Mouse (Mus musculus): ENCODE results near the gene Itgb2.

GRCm38 (mm10) chr10:77587091-77587775 lies 57.2 kb downstream of the Itgb2 start:
- no peak for TF ChIP-seq CTCF (IDR thresholded peaks at IDR 0.05; ENCODE audit: low read depth)
- no peak for TF ChIP-seq EP300 (optimal IDR thresholded peaks at IDR 0.05)
